Mouse (Mus musculus): ENCODE measurements around the gene Mcm9. TPM values are rescaled to one million over a fixed set of nuclear protein-coding genes. Genes with fewer than 3 reads are reported as not detected.
"Not testable (repeated sequence)": the region's sequence is repeated elsewhere in the genome, so short reads cannot be mapped to it uniquely, and the experiment has no call there.

Gene Mcm9
- total RNA-seq (2021) = 1 to 10 TPM; 7.8 to 9.6 TPM

GRCm38 (mm10) chr10:53630339-53630738 lies at the start of gene Mcm9:
Gene Mcm9, minus strand, starts transcription at chr10:53630439.
- intact Hi-C loops (cut with DNase I); DNase-seq: not testable (repeated sequence)

- DNase-seq = peak; percentile 13 to 24
- intact Hi-C loops (cut with DNase I) = no loop called here
Measured at GRCm38 (mm10) chr10:53661788-53662187, 31.5 kb upstream of the Mcm9 start.

- intact Hi-C loops (cut with DNase I); DNase-seq: not testable (repeated sequence)
Measured at GRCm38 (mm10) chr10:53654239-53654638, 24.0 kb upstream of the Mcm9 start.

- intact Hi-C loops (cut with DNase I) = no loop called here
- DNase-seq = no peak
Measured at GRCm38 (mm10) chr10:53650683-53651082, 20.4 kb upstream of the Mcm9 start.

GRCm38 (mm10) chr10:53641507-53641906 lies 11.3 kb upstream of the Mcm9 start:
- peak; percentile 45 to 57 for DNase-seq
- intact Hi-C loops (cut with DNase I) = loop anchor here (1.0 kb wide), 1 partner anchor 155 kb away; no protein-coding TSS in a partner anchor

GRCm38 (mm10) chr10:53635246-53635971 lies 5.2 kb upstream of the Mcm9 start:
- intact Hi-C loops (cut with DNase I) = no loop called here
- peak; percentile 43 to 53 for DNase-seq

GRCm38 (mm10) chr10:53634160-53634559 lies 3.9 kb upstream of the Mcm9 start:
- intact Hi-C loops (cut with DNase I) = no loop called here
- DNase-seq = no peak

- peak; percentile 97 to 98 for DNase-seq
- intact Hi-C loops (cut with DNase I) = loop anchor here (1.0 kb wide), 1 partner anchor 32 kb away; no protein-coding TSS in a partner anchor
Measured at GRCm38 (mm10) chr10:53629918-53630250, 355 bp downstream of the Mcm9 start.

- intact Hi-C loops (cut with DNase I) = loop anchor here (1.0 kb wide), 1 partner anchor 31 kb away; no protein-coding TSS in a partner anchor
- DNase-seq = peak; percentile 92
Measured at GRCm38 (mm10) chr10:53629247-53629917, 857 bp downstream of the Mcm9 start.

- DNase-seq = no peak
- intact Hi-C loops (cut with DNase I) = no loop called here
Measured at GRCm38 (mm10) chr10:53615850-53616616, 14.2 kb downstream of the Mcm9 start.

GRCm38 (mm10) chr10:53613955-53614354 lies 16.3 kb downstream of the Mcm9 start:
- DNase-seq = no peak
- intact Hi-C loops (cut with DNase I) = no loop called here

GRCm38 (mm10) chr10:53612172-53612571 lies 18.1 kb downstream of the Mcm9 start:
- no peak for DNase-seq
- intact Hi-C loops (cut with DNase I) = no loop called here

- DNase-seq = no peak
- intact Hi-C loops (cut with DNase I) = no loop called here
Measured at GRCm38 (mm10) chr10:53608274-53608673, 22.0 kb downstream of the Mcm9 start.

- DNase-seq = no peak
- intact Hi-C loops (cut with DNase I) = no loop called here
Measured at GRCm38 (mm10) chr10:53605328-53605727, 24.9 kb downstream of the Mcm9 start.

- intact Hi-C loops (cut with DNase I) = loop anchor here (1.0 kb wide), 1 partner anchor 30 kb away; no protein-coding TSS in a partner anchor
- no peak for DNase-seq
Measured at GRCm38 (mm10) chr10:53598821-53599220, 31.4 kb downstream of the Mcm9 start.

GRCm38 (mm10) chr10:53597121-53597881 lies 32.9 kb downstream of the Mcm9 start:
- intact Hi-C loops (cut with DNase I) = no loop called here
- peak in 1 of 2 experiments; percentile 58 for DNase-seq

- intact Hi-C loops (cut with DNase I) = no loop called here
- DNase-seq = peak; percentile 98
Measured at GRCm38 (mm10) chr10:53596677-53597120, 33.5 kb downstream of the Mcm9 start, which contains the start of gene Asf1a. Gene Asf1a, plus strand, starts transcription at chr10:53596757.

GRCm38 (mm10) chr10:53595744-53596676 lies 34.2 kb downstream of the Mcm9 start:
- intact Hi-C loops (cut with DNase I) = no loop called here
- peak; percentile 5 to 18 for DNase-seq

GRCm38 (mm10) chr10:53585777-53586176 lies 44.5 kb downstream of the Mcm9 start:
- intact Hi-C loops (cut with DNase I) = no loop called here
- DNase-seq = no peak

All from heart, postnatal 10 days (tissue).